Mouse (Mus musculus) kidney, adult 8-10 months (tissue): ENCODE results near the gene Wdr25.

Experiments
- DNase-seq, 2 experiments: peaks; one replicate each; pipeline ENCODE4 v3.0.0; 2022

Wdr25 gene

GRCm38 (mm10) chr12:108990425-108990824 lies 97.0 kb downstream of the Wdr25 start:
- DNase-seq: peak in 1 of 2 experiments; percentile 8

- DNase-seq: no peak
These were observed 99.6 kb downstream of the Wdr25 start for GRCm38 (mm10) chr12:108993046-108993445.

GRCm38 (mm10) chr12:108994436-108995031 lies 101.1 kb downstream of the Wdr25 start:
- peak; percentile 24 to 66 for DNase-seq

- DNase-seq: no peak
These were observed 102.7 kb downstream of the Wdr25 start for GRCm38 (mm10) chr12:108995976-108996636.

- DNase-seq: no peak
These were observed 103.8 kb downstream of the Wdr25 start for GRCm38 (mm10) chr12:108997249-108997648.

GRCm38 (mm10) chr12:109002978-109003377 lies 109.5 kb downstream of the Wdr25 start:
- DNase-seq: no peak

GRCm38 (mm10) chr12:109010070-109010649 lies 116.7 kb downstream of the Wdr25 start:
- DNase-seq: no peak

GRCm38 (mm10) chr12:109022181-109022691 lies 128.8 kb downstream of the Wdr25 start:
- no peak for DNase-seq

GRCm38 (mm10) chr12:109022966-109023365 lies 129.5 kb downstream of the Wdr25 start:
- no peak for DNase-seq

- DNase-seq: no peak
These were observed 130.3 kb downstream of the Wdr25 start for GRCm38 (mm10) chr12:109023780-109024179.

GRCm38 (mm10) chr12:109037026-109037425 lies 143.6 kb downstream of the Wdr25 start:
- DNase-seq: no peak

GRCm38 (mm10) chr12:109038179-109038819 lies 144.9 kb downstream of the Wdr25 start:
- no peak for DNase-seq

- DNase-seq: no peak
These were observed 145.9 kb downstream of the Wdr25 start for GRCm38 (mm10) chr12:109039311-109039710.

GRCm38 (mm10) chr12:109044497-109044896 lies 151.1 kb downstream of the Wdr25 start:
- no peak for DNase-seq

- DNase-seq: no peak
These were observed 152.2 kb downstream of the Wdr25 start for GRCm38 (mm10) chr12:109045581-109045980.

- no peak for DNase-seq
These were observed 156.5 kb downstream of the Wdr25 start for GRCm38 (mm10) chr12:109049949-109050348.

- no peak for DNase-seq
These were observed 159.8 kb downstream of the Wdr25 start for GRCm38 (mm10) chr12:109053020-109053806.

- no peak for DNase-seq
These were observed 164.3 kb downstream of the Wdr25 start for GRCm38 (mm10) chr12:109057736-109058135.

GRCm38 (mm10) chr12:109058660-109059059 lies 165.2 kb downstream of the Wdr25 start:
- no peak for DNase-seq

- DNase-seq: no peak
These were observed 174.2 kb downstream of the Wdr25 start for GRCm38 (mm10) chr12:109067561-109068135.

- no peak for DNase-seq
These were observed 174.8 kb downstream of the Wdr25 start, which contains the start of gene Begain for GRCm38 (mm10) chr12:109068167-109068653. Gene Begain, minus strand, starts transcription at chr12:109068217.

GRCm38 (mm10) chr12:109068738-109069137 lies 175.3 kb downstream of the Wdr25 start:
- no peak for DNase-seq
